Mouse (Mus musculus): Measurements from ENCODE around the gene Clec2l.
"Not testable (repeated sequence)": the region's sequence is repeated elsewhere in the genome, so short reads cannot be mapped to it uniquely, and the experiment has no call there.

Clec2l gene

GRCm38 (mm10) chr6:38662714-38663615 lies at the start of gene Clec2l:
Gene Clec2l (plus strand): TSS chr6:38663069.
- DNase-seq: no peak

- no peak for DNase-seq
These were observed 40.5 kb upstream of the Clec2l start for GRCm38 (mm10) chr6:38622406-38622805.

GRCm38 (mm10) chr6:38623457-38623856 lies 39.4 kb upstream of the Clec2l start:
- no peak for DNase-seq

GRCm38 (mm10) chr6:38624439-38624838 lies 38.4 kb upstream of the Clec2l start:
- DNase-seq: no peak

- DNase-seq: no peak
These were observed 36.8 kb upstream of the Clec2l start for GRCm38 (mm10) chr6:38626086-38626485.

GRCm38 (mm10) chr6:38627081-38627480 lies 35.8 kb upstream of the Clec2l start:
- no peak for DNase-seq

- no peak for DNase-seq
These were observed 35.4 kb upstream of the Clec2l start for GRCm38 (mm10) chr6:38627486-38627885.

- no peak for DNase-seq
These were observed 33.3 kb upstream of the Clec2l start for GRCm38 (mm10) chr6:38629556-38629955.

- no peak for DNase-seq
These were observed 30.0 kb upstream of the Clec2l start for GRCm38 (mm10) chr6:38632826-38633225.

GRCm38 (mm10) chr6:38634461-38634860 lies 28.4 kb upstream of the Clec2l start:
- no peak for DNase-seq

- no peak for DNase-seq
These were observed 26.7 kb upstream of the Clec2l start for GRCm38 (mm10) chr6:38635941-38636851.

- no peak for DNase-seq
These were observed 25.8 kb upstream of the Clec2l start, which contains the start of gene Klrg2 for GRCm38 (mm10) chr6:38636852-38637618. Gene Klrg2 (minus strand): TSS chr6:38637242.

GRCm38 (mm10) chr6:38640401-38640800 lies 22.5 kb upstream of the Clec2l start:
- DNase-seq: no peak

GRCm38 (mm10) chr6:38641228-38641627 lies 21.6 kb upstream of the Clec2l start:
- no peak for DNase-seq

GRCm38 (mm10) chr6:38641645-38642044 lies 21.2 kb upstream of the Clec2l start:
- DNase-seq: no peak

GRCm38 (mm10) chr6:38642593-38642992 lies 20.3 kb upstream of the Clec2l start:
- no peak for DNase-seq

GRCm38 (mm10) chr6:38643039-38643438 lies 19.8 kb upstream of the Clec2l start:
- no peak for DNase-seq

GRCm38 (mm10) chr6:38649545-38649944 lies 13.3 kb upstream of the Clec2l start:
- no peak for DNase-seq

GRCm38 (mm10) chr6:38650263-38650937 lies 12.5 kb upstream of the Clec2l start:
- DNase-seq: peak; percentile 6 to 16

- no peak for DNase-seq
These were observed 1.2 kb upstream of the Clec2l start for GRCm38 (mm10) chr6:38661626-38662025.

GRCm38 (mm10) chr6:38669580-38669979 lies 6.7 kb downstream of the Clec2l start:
- no peak for DNase-seq

- not testable (repeated sequence) for DNase-seq
These were observed 7.6 kb downstream of the Clec2l start for GRCm38 (mm10) chr6:38670488-38670887.
